Mouse (Mus musculus): ENCODE measurements at regions not wholly inside any gene's neighbourhood (a gene's known extent, or its start where the extent isn't known, plus 50 kb on each side); places are given as distances from the start of the nearest gene placed in this dataset.
A peak's percentile ranks its signal among the peaks of the same experiment; 100 is the strongest.

DNA sequence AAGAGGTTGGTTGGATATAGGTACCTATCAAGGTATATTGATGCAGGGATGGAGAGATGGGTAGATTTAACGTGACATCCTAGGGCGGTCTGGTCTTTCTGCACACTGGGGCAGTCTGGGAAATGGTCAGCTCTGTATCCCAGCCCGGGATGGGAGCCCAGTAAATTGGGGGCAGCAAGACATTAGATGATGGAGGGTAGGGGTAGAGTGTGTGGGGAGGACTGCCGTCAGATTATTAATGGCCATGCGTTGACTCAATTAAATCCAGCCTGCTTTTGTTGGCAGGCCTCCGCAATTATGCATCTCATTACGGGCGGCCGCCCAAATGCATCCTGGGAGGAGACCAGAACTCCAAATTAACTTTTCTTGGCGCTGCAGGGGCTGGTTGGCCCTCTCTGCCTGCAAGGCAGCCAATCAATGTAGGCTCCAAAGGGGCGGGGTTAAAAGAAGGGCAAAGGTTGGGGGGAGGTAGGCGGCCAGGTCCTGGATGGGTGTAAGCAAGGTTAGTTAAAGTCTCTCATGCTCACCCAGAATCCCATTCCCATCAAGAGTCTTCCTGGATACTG, 79.2 kb upstream of the Pax2 start:
- H3K4me1 ChIP-seq (ENCODE audit: control insufficient read depth, insufficient read depth, low read length): peaks cover 4% of the 10 kb centered on the region; the same call in 1 of the 2 replicates
- no peak overlapping the region for H3K4me3 ChIP-seq (ENCODE audit: low read depth, low read length)
- H3K9me3 ChIP-seq (ENCODE audit: control insufficient read depth, low read length): no peaks in the 10 kb centered on the region
- no peak overlapping the region for H3K9ac ChIP-seq (ENCODE audit: low read depth, low read length)
- 7% methylated on average over 12 of the region's 12 CpGs for WGBS
- no peak overlapping the region for H3K4me2 ChIP-seq (ENCODE audit: low read depth, low read length)
- no peak overlapping the region for H3K27ac ChIP-seq (replicated peaks; ENCODE audit: low read depth, low read length)
- no peak for DNase-seq (ENCODE audit: low spot score)
- no peaks in the 10 kb centered on the region for H3K36me3 ChIP-seq (ENCODE audit: control insufficient read depth, insufficient read depth, low read length)
- peaks cover 99% of the 10 kb centered on the region for H3K27me3 ChIP-seq (replicated peaks; ENCODE audit: control insufficient read depth, insufficient read depth, low read length)
- no peak for ATAC-seq (ENCODE audit: low read depth)

DNA sequence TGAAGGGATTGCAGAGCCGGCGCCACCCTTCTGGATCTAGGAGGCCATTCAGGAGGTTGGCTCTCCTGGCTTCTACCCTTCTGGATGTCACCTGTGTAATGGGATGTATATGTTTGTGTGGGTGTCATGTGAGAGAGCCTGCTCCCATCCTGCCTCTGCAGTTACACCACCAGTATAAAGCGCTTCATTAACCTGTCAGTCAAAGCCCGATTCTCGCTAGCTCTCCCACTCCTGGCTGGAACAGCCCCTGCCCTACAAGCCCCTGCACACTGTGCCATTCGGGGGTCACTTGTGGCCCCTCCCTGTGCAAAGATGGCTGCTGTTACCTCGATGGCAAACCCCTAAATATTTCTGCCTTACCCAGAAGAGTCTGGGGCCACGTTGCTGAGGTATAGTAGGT, 78.5 kb upstream of the Pax2 start:
- Histone ChIP-seq H3K36me3 (ENCODE audit: control insufficient read depth, insufficient read depth, low read length) (no peaks in the 10 kb centered on the region), H3K9ac (ENCODE audit: low read depth, low read length) (no peak overlapping the region), H3K9me3 (ENCODE audit: control insufficient read depth, low read length) (no peaks in the 10 kb centered on the region), H3K4me3 (ENCODE audit: low read depth, low read length) (no peak overlapping the region), H3K4me1 (ENCODE audit: control insufficient read depth, insufficient read depth, low read length) (no peaks in the 10 kb centered on the region), H3K27me3 (replicated peaks; ENCODE audit: control insufficient read depth, insufficient read depth, low read length) (peaks cover 99% of the 10 kb centered on the region), H3K27ac (replicated peaks; ENCODE audit: low read depth, low read length) (no peak overlapping the region), H3K4me2 (ENCODE audit: low read depth, low read length) (no peak overlapping the region)
- 56% methylated on average over 7 of the region's 8 CpGs for WGBS
- DNase-seq (ENCODE audit: low spot score) (no peak), ATAC-seq (ENCODE audit: low read depth) (no peak)

DNA sequence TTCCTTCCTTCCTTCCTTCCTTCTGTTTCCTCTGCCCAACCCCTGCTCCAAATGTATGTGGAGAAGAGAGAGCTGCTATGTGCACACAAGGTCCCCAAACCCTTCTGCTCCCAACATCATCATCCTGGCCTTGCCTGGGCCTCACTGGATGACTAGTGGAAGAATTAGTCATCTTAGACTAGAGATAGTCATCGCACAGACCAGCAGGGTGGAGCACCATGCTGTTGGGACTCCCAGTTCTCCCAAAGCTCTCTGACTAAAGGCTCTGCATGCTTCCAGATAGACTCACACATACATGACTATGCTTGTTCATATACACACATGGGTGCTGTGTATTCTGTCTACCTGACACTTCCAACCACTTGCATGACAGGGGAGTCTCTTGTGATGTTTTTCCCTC, 77.2 kb upstream of the Pax2 start:
- H3K4me1 ChIP-seq (ENCODE audit: control insufficient read depth, insufficient read depth, low read length): no peaks in the 10 kb centered on the region
- no peak overlapping the region for H3K4me2 ChIP-seq (ENCODE audit: low read depth, low read length)
- no peaks in the 10 kb centered on the region for H3K9me3 ChIP-seq (ENCODE audit: control insufficient read depth, low read length)
- ATAC-seq (ENCODE audit: low read depth) (no peak), DNase-seq (ENCODE audit: low spot score) (no peak)
- 96% methylated on average over 1 of the region's 1 CpGs for WGBS
- H3K27me3 ChIP-seq (replicated peaks; ENCODE audit: control insufficient read depth, insufficient read depth, low read length): peaks cover 99% of the 10 kb centered on the region
- no peak overlapping the region for H3K4me3 ChIP-seq (ENCODE audit: low read depth, low read length)
- H3K27ac ChIP-seq (replicated peaks; ENCODE audit: low read depth, low read length): no peak overlapping the region
- H3K36me3 ChIP-seq (ENCODE audit: control insufficient read depth, insufficient read depth, low read length): no peaks in the 10 kb centered on the region
- H3K9ac ChIP-seq (ENCODE audit: low read depth, low read length): no peak overlapping the region

GRCm38 (mm10) chr19:44681675-44682074, 74.2 kb upstream of the Pax2 start:
- no peak for DNase-seq (ENCODE audit: low spot score)

GRCm38 (mm10) chr19:44683191-44683590, 72.7 kb upstream of the Pax2 start:
- ATAC-seq (ENCODE audit: low read depth): no peak
- no peak for DNase-seq (ENCODE audit: low spot score)
- H3K36me3 ChIP-seq (ENCODE audit: control insufficient read depth, insufficient read depth, low read length): no peaks in the 10 kb centered on the region
- H3K9ac ChIP-seq (ENCODE audit: low read depth, low read length): no peak overlapping the region
- no peaks in the 10 kb centered on the region for H3K9me3 ChIP-seq (ENCODE audit: control insufficient read depth, low read length)
- H3K27me3 ChIP-seq (replicated peaks; ENCODE audit: control insufficient read depth, insufficient read depth, low read length): peaks cover 85% of the 10 kb centered on the region
- H3K4me2 ChIP-seq (ENCODE audit: low read depth, low read length): no peak overlapping the region
- WGBS: 3% methylated on average over 12 of the region's 12 CpGs
- H3K4me3 ChIP-seq (ENCODE audit: low read depth, low read length): no peak overlapping the region
- peaks cover 5% of the 10 kb centered on the region; the same call in 1 of the 2 replicates for H3K4me1 ChIP-seq (ENCODE audit: control insufficient read depth, insufficient read depth, low read length)
- H3K27ac ChIP-seq (replicated peaks; ENCODE audit: low read depth, low read length): no peak overlapping the region

More at GRCm38 (mm10) chr19:44681675-44682074, 74.2 kb upstream of the Pax2 start:
- no peak overlapping the region for H3K27ac ChIP-seq (replicated peaks; ENCODE audit: low read depth, low read length)
- peaks cover 98% of the 10 kb centered on the region for H3K27me3 ChIP-seq (replicated peaks; ENCODE audit: control insufficient read depth, insufficient read depth, low read length)
- no peak overlapping the region for H3K9ac ChIP-seq (ENCODE audit: low read depth, low read length)
- H3K4me1 ChIP-seq (ENCODE audit: control insufficient read depth, insufficient read depth, low read length): peaks cover 5% of the 10 kb centered on the region; the same call in 1 of the 2 replicates
- no peaks in the 10 kb centered on the region for H3K36me3 ChIP-seq (ENCODE audit: control insufficient read depth, insufficient read depth, low read length)
- no peak overlapping the region for H3K4me2 ChIP-seq (ENCODE audit: low read depth, low read length)
- no peaks in the 10 kb centered on the region for H3K9me3 ChIP-seq (ENCODE audit: control insufficient read depth, low read length)
- WGBS: 8% methylated on average over 8 of the region's 8 CpGs
- no peak for ATAC-seq (ENCODE audit: low read depth)
- no peak overlapping the region for H3K4me3 ChIP-seq (ENCODE audit: low read depth, low read length)

GRCm38 (mm10) chr19:44684061-44684514, 71.8 kb upstream of the Pax2 start:
- H3K9ac ChIP-seq (ENCODE audit: low read depth, low read length): no peak overlapping the region
- under 1% methylated on average over 35 of the region's 48 CpGs for WGBS
- DNase-seq (ENCODE audit: low spot score) (no peak), ATAC-seq (ENCODE audit: low read depth) (no peak)
- H3K27me3 ChIP-seq (replicated peaks; ENCODE audit: control insufficient read depth, insufficient read depth, low read length): peaks cover 83% of the 10 kb centered on the region
- H3K27ac ChIP-seq (replicated peaks; ENCODE audit: low read depth, low read length): no peak overlapping the region
- H3K9me3 ChIP-seq (ENCODE audit: control insufficient read depth, low read length): no peaks in the 10 kb centered on the region
- H3K36me3 ChIP-seq (ENCODE audit: control insufficient read depth, insufficient read depth, low read length): no peaks in the 10 kb centered on the region
- peak overlapping the region; percentile 30 for H3K4me3 ChIP-seq (ENCODE audit: low read depth, low read length)
- H3K4me2 ChIP-seq (ENCODE audit: low read depth, low read length): peak overlapping the region; percentile 46
- peaks cover 5% of the 10 kb centered on the region; the same call in 1 of the 2 replicates for H3K4me1 ChIP-seq (ENCODE audit: control insufficient read depth, insufficient read depth, low read length)

DNA sequence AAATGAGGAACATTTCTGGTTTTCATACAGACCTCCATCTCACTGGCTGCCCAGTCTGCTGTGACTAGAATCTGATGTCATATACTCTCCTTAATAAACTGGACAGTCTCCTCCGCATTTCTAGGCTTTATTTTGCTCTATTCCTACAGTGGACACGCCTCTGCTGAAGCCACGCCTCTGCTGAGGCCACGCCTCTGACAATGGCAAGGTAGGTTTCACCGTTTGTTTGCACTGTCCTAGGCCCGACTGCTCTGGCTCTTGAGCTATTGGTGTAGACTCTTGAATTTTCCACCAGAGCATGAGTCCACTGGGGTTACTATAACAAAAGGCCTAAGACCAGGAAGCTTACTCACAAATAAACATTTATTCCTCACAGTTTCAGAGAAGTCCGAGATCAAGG, 69.8 kb upstream of the Pax2 start:
- Histone ChIP-seq H3K9me3 (ENCODE audit: control insufficient read depth, low read length) (no peaks in the 10 kb centered on the region), H3K4me1 (ENCODE audit: control insufficient read depth, insufficient read depth, low read length) (peaks cover 5% of the 10 kb centered on the region; the same call in 1 of the 2 replicates), H3K27me3 (replicated peaks; ENCODE audit: control insufficient read depth, insufficient read depth, low read length) (peaks cover 70% of the 10 kb centered on the region), H3K4me2 (ENCODE audit: low read depth, low read length) (no peak overlapping the region), H3K9ac (ENCODE audit: low read depth, low read length) (no peak overlapping the region), H3K36me3 (ENCODE audit: control insufficient read depth, insufficient read depth, low read length) (no peaks in the 10 kb centered on the region), H3K4me3 (ENCODE audit: low read depth, low read length) (no peak overlapping the region), H3K27ac (replicated peaks; ENCODE audit: low read depth, low read length) (no peak overlapping the region)
- ATAC-seq (ENCODE audit: low read depth) (no peak), DNase-seq (ENCODE audit: low spot score) (no peak)
- 50% methylated on average over 7 of the region's 7 CpGs for WGBS

DNA sequence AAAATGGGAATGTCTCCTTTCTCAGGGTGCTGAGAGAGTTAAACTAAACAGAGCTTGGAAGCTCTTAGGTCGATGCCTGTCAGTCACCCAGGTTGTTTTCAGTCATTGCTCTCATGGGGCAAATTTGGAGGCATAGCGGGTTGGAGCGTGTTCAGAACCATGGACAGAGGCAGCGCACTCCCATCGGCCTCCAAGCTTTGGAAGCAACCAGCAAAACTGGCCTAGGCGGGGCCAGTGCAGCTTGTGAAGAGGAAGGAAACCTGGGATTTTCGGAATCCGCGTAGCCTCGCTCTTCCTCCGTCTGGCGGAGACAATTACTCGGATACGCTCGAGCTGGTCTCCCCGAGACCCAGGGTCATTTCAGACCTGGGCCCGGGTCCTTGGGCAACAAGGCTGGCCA, 63.4 kb upstream of the Pax2 start:
- H3K4me3 ChIP-seq (ENCODE audit: low read depth, low read length): no peak overlapping the region

GRCm38 (mm10) chr19:44692816-44693215, 63.0 kb upstream of the Pax2 start:
- ATAC-seq (ENCODE audit: low read depth): no peak
- H3K36me3 ChIP-seq (ENCODE audit: control insufficient read depth, insufficient read depth, low read length): no peaks in the 10 kb centered on the region
- H3K27me3 ChIP-seq (replicated peaks; ENCODE audit: control insufficient read depth, insufficient read depth, low read length): peaks cover 60% of the 10 kb centered on the region
- peak overlapping the region; percentile 21 for H3K4me2 ChIP-seq (ENCODE audit: low read depth, low read length)
- no peaks in the 10 kb centered on the region for H3K4me1 ChIP-seq (ENCODE audit: control insufficient read depth, insufficient read depth, low read length)
- no peak overlapping the region for H3K4me3 ChIP-seq (ENCODE audit: low read depth, low read length)
- H3K9me3 ChIP-seq (ENCODE audit: control insufficient read depth, low read length): no peaks in the 10 kb centered on the region
- H3K27ac ChIP-seq (replicated peaks; ENCODE audit: low read depth, low read length): no peak overlapping the region
- WGBS: under 1% methylated on average over 15 of the region's 16 CpGs
- no peak for DNase-seq (ENCODE audit: low spot score)
- H3K9ac ChIP-seq (ENCODE audit: low read depth, low read length): no peak overlapping the region

More for the DNA sequence above, 63.4 kb upstream of the Pax2 start:
- DNase-seq (ENCODE audit: low spot score): peak; percentile 85
- no peak for ATAC-seq (ENCODE audit: low read depth)
- Histone ChIP-seq H3K9me3 (ENCODE audit: control insufficient read depth, low read length) (no peaks in the 10 kb centered on the region), H3K36me3 (ENCODE audit: control insufficient read depth, insufficient read depth, low read length) (no peaks in the 10 kb centered on the region), H3K27ac (replicated peaks; ENCODE audit: low read depth, low read length) (no peak overlapping the region), H3K4me1 (ENCODE audit: control insufficient read depth, insufficient read depth, low read length) (no peaks in the 10 kb centered on the region), H3K4me2 (ENCODE audit: low read depth, low read length) (peak overlapping the region; percentile 21), H3K27me3 (replicated peaks; ENCODE audit: control insufficient read depth, insufficient read depth, low read length) (peaks cover 56% of the 10 kb centered on the region), H3K9ac (ENCODE audit: low read depth, low read length) (no peak overlapping the region)
- 0% methylated on average over 17 of the region's 17 CpGs for WGBS
